Mouse (Mus musculus): Measurements from ENCODE around the gene Tmem69.

Gene Tmem69

GRCm38 (mm10) chr4:116555413-116556300 is at the start of gene Tmem69:
Gene Tmem69, minus strand, starts transcription at chr4:116555936.
- DNase-seq (ENCODE audit: low read depth): peak; percentile 83

- DNase-seq (ENCODE audit: low read depth): peak; percentile 87
These were observed 41.5 kb upstream of the Tmem69 start for GRCm38 (mm10) chr4:116596978-116597881.

DNA sequence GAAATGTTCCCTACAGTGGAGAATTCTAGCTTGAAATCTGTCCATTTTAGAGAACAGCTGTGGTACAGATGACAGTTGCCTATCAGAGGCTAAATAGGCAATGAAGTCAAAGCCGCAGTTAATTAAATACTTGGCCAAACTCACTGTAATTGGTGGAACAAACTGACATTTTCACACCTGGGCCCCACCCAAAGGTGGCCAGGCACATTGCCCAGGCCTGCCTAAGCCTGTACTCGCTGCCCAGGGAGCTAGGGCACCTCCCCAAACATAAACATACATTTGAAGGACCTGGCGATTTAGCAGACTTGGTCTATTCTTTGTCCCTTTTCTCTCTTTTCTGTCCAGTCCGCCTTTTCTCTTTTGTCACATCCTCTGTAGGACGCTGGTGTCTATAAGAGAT is 40.6 kb upstream of the Tmem69 start, which contains the start of gene Ccdc17:
Gene Ccdc17 (plus strand): TSS at position 276 of the 400 bp plus-strand sequence.
- DNase-seq (ENCODE audit: low read depth): no peak

DNA sequence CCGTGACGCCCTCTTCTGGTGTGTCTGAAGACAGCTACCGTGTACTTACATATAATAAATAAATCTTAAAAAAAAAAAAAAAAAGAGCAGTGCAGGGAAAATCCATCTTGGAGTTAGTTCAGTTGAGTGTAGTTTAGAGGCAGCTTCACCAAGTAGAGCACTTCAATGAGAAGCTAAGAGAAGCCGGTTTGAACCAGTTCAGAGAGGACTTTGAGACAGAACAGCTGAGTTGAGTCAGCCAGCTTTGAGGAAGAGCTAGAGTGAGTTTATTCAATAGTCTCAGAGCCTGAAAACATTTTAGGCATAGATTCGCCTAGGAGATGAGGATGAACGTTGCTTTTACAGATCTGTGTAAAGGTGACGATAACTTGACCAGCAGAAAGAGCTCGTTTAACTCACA is 40.1 kb upstream of the Tmem69 start:
- DNase-seq (ENCODE audit: low read depth): no peak

DNA sequence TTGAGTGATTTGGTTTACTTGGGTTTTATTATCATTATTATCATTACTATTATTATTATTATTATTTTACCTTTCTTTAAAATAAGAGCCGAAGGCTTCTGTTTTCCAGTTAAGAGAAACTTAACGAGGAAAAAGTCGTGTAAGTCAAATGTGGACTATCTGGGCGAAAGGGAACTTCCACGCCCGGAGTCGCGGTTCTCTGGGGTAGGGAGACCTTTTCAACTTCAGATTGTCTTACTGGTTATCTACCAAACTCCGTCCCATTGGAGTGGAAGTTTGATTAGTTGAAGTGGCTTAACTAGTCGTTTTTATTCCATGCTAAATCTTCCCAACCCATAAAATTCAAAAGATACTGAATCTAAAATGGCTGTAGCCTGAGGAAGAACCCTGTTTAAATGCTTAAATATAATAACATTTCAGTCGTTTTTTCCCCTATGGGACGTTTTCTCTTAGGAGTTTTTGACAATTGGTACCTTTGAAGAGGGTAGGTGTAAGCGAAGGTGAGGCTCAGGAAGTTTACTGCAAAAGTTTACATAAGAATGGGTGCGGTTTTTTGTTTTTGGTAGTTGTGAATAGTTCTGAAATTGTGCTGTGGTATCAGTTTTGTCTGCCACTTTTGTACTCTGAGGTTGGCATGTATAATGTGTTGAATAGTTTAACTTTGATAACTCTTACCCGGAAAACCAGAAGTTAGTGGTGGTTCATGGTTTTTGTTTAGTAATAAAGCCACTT is 2.6 kb upstream of the Tmem69 start:
- DNase-seq (ENCODE audit: low read depth): peak; percentile 34

DNA sequence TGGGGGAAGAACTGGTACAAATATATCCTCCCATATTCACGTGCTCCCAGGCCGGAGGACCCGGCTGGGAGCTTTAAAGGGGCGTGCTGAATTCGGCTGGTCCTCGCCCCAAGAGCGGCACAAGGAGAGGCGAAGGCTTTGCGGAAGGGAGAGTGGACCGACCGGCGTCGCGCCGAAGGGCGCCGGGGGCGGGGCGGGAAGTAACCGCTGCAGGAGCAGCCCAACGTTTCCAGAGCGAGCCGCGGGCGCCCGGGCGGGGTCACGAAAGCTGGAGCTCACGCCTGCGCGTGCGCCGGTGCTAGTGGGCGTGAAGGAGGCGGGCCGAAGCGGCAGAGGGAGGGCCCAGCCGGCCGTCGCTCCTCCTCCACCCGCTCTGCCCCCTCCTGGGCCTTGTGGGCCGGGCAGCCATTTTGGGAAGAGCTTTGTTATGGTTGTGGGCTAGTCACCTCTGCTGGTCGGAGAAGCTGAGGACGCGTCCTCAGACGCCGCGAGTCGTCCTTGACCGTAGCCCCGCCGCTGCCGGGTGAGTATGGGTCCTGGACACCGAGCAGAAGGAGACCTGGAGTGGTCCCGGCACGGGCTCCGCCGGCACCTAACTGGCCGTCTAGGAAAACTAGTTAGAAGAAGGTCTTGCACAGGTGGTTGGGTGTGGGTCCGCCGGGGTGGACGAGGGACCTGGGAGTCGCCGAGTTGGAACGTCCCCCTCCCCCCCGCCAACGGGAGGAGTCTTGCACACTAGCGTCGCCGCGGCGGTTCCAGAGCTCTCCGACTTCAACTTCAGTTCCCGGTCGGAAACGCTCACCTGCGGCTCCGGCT is 1.8 kb upstream of the Tmem69 start, which contains the start of gene Gpbp1l1:
Gene Gpbp1l1 (plus strand): TSS at position 353 of the 816 bp plus-strand sequence.
- peak; percentile 88 for DNase-seq (ENCODE audit: low read depth)

DNA sequence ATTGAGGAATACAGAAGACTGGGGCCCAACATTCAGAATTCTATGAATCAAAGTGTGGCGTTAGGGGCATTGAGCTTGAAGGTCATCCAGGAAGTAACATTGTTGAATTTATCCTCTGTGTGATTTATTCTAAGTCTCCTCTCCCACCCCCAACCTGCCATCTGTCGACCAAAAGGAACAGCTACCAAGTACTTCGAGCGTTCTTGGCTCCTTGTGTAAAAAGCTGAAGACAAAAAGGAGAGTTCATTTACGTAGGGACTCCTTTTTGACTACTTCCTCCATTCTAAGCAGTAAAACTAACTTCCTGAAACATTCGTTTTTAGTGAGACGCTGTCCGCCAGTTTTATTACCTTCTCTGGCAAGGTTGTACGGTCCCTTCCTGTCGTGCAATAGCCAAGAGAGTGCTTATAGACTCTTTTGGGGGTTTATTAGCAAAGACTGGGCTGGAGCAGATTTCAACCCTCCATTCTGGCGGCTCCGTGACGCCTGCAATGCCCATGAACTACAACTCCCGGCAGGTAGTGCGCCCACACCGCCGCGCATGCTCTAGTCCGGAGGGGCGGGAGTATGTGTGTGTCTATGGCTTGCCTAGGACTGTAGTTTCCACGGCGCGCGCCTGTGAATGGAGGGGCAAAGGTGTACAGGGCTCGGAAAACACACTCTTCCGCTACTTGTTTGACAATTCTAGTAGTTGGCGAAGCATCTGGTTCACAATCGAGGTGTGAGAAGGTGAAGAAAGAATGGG is 997 bp upstream of the Tmem69 start:
- DNase-seq (ENCODE audit: low read depth): peak; percentile 90

DNA sequence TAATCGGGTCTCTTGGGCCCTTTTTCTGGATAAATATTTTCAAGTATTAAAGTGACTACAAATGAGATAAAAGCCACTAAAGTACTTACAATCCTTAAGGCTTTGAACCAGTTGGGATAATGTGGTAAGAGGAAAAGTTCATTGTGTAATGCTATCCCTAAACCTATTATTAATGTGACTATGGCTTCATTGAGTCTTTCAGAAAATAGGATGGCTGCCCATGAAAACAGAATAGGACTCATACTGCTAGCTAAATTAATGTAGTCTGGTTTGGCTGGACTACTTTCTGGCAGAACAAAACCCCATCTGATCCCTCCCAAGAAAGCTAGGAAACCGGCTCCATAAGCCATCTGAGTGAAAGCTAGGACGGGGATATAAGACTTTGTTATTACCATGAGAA is 2.7 kb downstream of the Tmem69 start:
- no peak for DNase-seq (ENCODE audit: low read depth)

GRCm38 (mm10) chr4:116550432-116550831 is 5.3 kb downstream of the Tmem69 start:
- DNase-seq (ENCODE audit: low read depth): no peak

GRCm38 (mm10) chr4:116537737-116538136 is 18.0 kb downstream of the Tmem69 start:
- no peak for DNase-seq (ENCODE audit: low read depth)

DNA sequence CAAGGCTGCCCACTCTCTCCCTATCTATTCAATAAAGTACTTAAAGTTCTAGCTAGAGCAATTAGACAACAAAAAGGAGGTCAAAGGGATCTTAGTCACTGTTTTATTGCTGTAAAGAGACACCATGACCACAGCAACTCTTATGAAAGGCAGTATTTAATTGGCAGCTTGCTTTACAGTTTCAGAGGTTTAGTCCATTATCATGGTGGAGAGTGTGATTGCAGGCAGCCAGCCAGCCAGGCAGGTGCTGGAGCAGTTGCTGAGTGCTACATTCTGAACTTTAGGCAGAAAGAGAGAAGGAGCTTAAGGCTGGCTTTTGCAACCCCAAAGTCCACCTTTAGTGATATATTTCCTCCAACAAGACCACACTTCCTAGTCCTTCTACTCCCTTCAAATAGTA is 19.4 kb downstream of the Tmem69 start:
- DNase-seq (ENCODE audit: low read depth): no peak

DNA sequence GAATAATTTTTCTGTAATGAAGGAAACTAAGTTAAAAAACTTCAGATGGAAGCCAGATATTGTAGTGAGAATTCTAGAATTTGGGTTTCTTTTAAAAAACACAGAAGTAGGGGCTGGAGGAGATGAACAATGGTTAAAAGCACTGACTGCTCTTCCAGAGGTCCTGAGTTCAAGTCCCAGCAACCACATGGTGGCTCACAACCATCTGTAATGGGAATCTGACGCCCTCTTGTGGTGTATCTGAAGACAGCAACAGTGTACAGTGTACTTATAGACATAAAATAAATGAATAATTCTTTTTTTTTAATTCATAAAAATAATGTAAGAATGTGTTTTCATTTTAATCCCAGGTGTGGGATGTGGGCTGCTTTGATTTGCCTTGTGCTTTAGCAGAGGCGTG is 24.6 kb downstream of the Tmem69 start:
- no peak for DNase-seq (ENCODE audit: low read depth)

DNA sequence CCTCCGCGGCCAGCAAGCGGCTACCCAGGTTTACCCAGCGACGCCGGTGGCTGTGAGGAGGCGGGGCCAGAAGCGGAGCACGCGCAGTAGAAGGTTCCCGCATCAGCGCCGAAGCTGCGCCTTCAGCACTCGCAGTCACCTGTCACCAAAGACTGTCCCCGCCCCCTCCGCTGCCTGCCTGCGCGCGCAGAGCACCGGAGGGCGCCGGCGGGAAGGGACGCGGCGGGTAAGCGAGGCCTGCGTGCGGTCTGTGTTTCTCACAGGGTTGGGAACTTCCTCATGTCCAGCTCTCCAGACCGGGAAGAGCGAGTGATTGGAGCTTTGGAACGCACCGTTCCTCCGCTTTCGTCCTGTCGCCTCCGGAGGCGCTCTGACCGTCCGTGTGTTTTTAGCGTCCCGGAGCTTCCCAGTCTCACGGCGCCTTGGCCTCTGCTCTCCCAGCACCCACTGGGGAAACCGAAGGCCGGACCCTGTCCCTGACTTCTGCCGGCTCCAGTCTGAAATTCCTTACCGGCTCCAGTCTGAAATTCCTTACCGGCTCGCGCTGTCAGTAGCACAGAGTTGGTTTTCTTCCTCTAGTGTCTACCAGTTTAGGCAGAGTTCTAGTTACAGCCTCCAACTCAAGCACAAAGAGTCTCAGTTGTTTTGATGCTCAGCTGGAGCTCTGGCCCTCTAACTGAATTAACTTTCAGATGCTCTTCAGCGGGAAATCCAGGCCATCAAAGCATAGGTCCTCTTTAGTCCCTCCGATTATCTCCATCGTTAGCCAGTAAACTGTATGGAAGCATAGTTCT is 48.1 kb downstream of the Tmem69 start, which contains the start of gene Ipp:
Gene Ipp (plus strand): TSS at position 125 of the 794 bp plus-strand sequence.
- peak; percentile 92 for DNase-seq (ENCODE audit: low read depth)

DNA sequence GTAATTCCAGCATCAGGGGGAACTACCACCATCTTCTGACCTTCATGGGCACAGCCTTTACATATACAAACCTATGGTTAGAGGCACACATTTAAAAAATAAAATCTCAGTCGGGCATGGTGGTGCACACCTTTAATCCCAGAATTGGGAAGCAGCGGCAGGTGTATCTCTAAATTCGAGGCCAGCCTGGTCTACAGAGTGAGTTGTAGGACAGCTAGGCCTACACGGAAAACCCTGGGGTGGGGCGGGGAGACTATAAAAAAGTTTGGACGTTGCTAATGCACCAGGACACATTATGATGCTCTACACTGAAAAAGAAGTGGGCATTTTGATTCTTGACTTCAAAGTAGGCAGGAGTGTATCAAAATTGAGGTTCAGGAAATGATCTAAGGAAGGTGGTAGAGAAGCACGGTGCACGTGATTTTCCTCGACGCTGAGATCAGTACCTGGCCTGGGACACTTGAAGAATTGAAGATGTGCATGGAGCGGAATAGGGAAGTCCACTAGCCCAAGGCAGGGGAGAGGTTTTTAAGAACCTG is 48.8 kb downstream of the Tmem69 start:
- no peak for DNase-seq (ENCODE audit: low read depth)

Data from c-Kit-positive CD71-positive TER-119-negative erythroid progenitor cells, embryonic 14.5 days (primary cell).